Mouse (Mus musculus): Measurements from ENCODE around the gene Nmrk2.
"Not testable (repeated sequence)": the region's sequence is repeated elsewhere in the genome, so short reads cannot be mapped to it uniquely, and the experiment has no call there.

Nmrk2 gene

DNA sequence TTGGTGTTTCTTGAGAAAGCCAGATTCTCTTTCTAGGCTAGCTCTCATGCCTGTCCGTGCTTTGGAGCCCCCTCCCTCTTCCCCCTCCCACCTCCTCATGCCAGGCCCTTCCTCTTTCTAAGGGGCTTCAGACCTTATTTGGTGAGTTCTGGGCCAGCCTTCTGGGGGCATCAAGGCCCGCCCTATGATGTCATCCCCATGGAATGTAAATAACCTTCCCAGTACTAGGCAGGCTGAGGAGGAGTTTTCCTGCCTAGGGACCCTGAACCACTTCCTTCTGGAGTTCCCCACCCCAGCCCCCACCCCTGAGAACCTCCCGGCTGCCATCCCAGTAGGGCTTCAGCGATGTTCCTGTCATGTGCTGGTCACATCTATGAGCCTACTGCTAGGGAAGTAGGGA, 17.1 kb downstream of the Nmrk2 start:
- DNase-seq (ENCODE audit: low spot score in 2 of 2) = no peak

DNA sequence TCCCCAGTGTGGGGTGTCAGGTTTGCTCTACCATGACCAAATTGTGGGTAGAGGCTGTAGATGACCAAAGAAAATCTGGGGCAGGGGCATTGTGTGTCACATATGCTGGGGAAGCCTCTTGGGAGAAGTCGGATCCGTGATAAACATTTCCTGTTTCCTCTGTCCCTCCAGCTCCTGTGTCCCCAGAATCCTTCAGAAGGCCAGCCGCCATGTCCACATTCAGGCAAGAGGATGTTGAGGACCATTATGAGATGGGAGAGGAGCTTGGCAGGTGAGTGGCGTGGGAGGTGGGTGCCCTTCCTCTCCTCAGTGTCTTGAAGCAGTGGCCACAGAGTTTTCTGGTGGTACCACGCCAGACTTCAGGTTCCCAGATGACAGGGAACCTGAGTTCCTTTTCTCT, 18.0 kb downstream of the Nmrk2 start, which contains the start of gene 4930442H23Rik:
4930442H23Rik (minus strand) TSS at position 45 of the 400 bp plus-strand sequence.
- no peak for DNase-seq (ENCODE audit: low spot score in 2 of 2)

DNA sequence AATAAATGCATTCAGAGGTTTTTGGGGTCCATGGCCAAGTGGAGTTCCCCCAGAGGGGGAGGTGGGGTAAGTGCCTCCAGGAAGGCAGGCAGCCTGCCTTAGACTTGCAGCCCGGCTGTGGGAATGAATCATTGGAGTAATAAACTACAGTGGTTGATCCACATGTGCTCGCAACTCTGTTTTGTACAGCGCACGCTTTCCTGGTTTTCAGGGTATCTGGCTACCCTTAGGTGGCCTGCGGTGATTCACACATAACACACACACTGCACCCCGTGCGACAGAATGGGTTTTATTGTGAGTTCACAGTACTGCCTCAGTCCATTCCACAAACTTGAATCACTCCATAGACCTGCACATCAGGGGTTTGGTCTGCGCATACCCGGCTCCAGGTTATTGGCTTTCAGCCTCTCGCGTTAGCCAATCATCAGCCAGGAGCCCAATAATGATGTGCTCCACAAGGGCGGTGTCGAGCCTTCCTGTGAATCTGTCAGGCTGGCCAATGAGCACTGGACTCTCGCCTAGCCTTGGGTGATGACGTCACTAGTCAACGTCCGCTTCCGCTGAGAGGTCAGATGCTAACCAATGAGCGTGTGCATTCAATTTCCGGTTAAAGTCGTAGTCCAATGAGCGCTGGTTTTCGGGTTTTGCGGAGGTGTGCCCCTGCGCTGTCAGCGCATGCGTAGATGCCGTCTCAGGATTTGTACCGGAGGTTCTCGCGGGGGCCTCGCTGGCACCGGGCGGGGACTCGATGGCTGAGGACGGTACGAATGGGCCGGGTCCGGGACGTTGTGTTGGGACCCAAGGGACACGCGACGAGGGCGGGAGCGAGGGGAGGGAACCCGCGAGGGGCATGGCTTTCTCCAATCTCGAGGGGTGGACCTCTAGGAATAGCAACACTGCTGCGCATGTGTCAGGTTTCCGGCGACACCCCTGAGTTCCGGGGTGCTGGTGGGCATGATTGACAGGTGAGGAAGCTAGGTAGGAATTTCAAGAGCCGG, 19.2 kb downstream of the Nmrk2 start, which contains the start of gene Dapk3:
Dapk3 (plus strand) TSS at position 670 of the 998 bp plus-strand sequence.
- DNase-seq (ENCODE audit: low spot score in 2 of 2) = peak; percentile 98 to 99

DNA sequence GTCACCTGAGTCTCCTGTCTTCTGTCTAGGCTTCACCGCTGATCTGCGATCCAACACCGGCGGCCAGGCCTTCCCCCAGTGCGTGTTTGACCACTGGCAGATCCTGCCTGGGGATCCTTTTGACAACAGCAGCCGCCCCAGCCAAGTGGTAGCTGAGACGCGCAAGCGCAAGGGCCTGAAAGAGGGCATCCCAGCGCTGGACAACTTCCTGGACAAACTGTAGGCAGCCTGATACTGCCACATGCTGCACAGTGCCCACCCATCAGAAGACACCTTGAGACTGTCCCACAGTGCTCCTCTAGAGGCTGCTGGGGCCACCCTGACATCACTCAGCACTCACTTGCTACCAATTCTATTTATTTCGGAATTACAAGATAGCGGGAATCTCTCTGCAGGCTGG, 20.0 kb downstream of the Nmrk2 start:
- DNase-seq (ENCODE audit: low spot score in 2 of 2) = not testable (repeated sequence)

DNA sequence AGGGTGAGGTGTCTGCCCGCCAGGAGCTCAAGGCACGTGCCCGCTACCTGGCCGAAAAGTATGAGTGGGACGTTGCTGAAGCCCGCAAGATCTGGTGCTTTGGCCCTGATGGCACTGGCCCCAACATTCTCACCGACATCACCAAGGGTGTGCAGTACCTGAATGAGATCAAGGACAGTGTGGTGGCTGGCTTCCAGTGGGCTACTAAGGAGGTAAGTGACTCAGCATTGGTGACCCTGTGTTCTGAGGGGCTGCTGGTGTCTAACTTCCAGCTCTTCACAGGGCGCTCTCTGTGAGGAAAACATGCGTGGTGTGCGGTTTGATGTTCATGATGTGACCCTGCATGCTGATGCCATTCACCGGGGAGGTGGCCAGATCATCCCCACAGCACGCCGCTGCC, 20.9 kb downstream of the Nmrk2 start:
- no peak for DNase-seq (ENCODE audit: low spot score in 2 of 2)

DNA sequence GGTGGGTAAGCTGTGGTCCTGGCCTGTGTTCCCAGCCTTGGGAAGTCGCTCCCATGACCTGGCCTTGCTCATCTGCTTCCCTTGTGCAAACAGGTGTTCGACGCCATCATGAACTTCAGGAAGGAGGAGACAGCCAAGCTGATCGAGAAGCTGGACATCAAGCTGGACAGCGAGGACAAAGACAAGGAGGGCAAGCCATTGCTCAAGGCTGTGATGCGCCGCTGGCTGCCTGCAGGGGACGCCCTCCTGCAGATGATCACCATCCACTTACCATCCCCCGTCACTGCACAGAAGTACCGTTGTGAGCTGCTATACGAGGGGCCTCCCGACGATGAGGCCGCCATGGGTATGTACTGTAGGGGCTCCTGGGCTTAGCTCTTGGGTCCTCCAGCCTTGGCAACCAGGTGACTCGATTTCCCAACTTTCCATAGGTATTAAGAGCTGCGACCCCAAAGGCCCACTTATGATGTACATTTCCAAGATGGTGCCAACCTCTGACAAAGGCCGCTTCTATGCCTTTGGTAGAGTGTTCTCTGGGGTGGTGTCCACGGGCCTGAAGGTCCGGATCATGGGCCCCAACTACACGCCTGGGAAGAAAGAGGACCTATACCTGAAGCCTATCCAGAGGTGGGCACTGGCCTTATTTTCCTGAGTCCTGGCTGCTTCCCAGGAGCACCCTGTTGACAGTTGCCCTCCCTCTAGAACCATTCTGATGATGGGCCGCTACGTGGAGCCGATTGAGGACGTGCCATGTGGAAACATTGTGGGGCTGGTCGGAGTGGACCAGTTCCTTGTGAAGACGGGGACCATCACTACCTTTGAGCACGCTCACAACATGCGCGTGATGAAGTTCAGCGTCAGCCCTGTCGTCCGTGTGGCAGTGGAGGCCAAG, 22.2 kb downstream of the Nmrk2 start:
- no peak for DNase-seq (ENCODE audit: low spot score in 2 of 2)

DNA sequence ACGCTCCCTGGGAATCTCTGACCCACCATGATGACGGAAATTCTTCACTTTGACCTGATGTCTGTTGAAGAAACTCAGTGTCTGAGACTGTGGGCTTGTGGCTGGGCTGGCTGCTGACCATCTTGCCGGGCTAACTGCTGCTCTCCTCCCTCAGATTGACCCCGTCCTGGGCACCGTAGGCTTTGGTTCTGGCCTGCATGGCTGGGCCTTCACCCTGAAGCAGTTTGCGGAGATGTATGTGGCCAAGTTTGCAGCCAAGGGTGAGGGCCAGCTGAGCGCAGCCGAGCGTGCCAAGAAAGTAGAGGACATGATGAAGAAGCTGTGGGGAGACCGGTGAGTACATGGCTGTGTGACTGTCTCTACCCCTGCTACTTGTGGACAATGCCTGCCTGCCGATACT, 22.9 kb downstream of the Nmrk2 start:
- DNase-seq (ENCODE audit: low spot score in 2 of 2) = no peak

DNA sequence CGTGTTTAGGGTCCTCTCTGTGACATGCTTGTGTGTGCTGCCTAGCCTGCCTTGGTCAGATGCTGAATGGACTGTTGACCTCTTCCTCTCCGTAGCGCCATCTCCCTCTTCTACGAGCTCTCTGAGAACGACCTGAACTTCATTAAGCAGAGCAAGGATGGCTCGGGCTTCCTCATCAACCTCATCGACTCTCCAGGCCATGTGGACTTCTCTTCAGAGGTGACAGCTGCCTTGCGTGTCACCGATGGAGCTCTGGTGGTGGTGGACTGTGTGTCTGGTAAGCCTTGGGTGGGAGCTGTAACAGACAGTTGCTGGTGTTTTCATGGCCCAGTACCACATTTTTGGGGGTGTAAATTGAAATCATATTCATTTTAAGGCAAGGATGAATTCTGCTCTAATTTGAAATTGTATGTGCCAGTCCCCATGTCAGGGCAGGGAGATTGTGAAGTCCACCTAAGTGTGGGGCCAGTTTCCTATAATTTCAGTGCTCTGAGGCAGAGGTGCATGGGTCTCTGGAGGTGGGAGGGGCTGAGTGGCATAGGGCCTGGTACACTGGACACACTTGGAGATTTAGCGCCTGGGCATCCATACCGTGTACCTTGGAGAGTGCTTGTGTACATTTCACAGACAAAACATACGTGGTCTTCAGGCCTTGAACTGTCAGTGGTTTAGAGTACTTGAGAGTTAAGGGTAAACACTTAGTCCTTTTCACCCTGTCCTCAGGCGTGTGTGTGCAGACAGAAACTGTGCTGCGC, 23.7 kb downstream of the Nmrk2 start:
- no peak for DNase-seq (ENCODE audit: low spot score in 2 of 2)

DNA sequence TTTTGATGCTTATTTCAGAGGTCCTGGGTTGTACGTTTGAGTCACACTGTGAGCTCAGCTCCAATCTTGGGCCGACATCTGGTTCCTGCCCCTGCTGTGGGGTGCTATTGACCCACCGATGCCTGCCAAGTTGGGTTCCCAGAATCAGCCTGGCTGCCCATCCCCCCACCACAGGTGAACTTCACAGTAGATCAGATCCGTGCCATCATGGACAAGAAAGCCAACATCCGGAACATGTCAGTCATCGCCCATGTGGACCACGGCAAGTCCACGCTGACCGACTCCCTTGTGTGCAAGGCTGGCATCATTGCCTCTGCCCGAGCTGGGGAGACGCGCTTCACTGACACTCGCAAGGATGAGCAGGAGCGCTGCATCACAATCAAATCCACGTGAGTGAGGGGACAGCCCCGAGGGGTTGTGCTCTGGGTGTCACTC, 24.3 kb downstream of the Nmrk2 start:
- DNase-seq (ENCODE audit: low spot score in 2 of 2) = peak in 1 of 2 experiments; percentile 35

DNA sequence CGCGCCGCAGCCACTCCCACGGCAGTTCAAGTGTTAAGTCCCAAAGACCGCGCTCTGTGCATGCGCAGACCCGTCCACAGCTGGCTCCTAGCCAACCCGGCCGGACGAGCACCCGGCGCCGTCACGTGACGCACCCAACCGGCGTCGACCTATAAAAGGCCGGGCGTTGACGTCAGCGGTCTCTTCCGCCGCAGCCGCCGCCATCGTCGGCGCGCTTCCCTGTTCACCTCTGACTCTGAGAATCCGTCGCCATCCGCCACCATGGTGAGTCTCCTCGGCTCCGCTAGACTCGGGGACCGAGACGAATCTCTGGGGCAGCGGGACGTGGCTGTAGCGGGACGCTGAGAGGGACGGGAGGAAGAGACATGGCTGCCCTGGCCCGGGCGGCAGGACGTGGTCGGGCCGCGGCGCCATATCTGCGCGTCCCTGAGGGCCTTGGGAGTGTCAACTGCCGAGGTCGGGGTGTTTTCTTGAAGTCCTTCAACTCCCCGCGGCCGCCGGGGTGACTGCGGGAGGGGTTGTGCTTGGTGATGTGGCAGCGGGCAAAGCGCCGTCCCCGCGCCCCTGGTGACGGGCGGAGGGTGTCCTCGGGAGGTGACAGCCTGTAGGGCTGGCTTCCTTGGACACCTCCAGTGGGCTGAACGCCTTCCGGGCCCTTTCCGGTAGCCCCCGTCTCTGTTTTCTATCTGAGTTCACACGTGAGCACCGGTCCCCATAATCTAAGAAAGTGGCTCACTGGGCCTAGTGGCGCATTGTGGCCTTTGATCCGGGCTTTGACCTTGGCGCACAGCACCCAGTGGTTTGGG, 25.2 kb downstream of the Nmrk2 start, which contains the start of gene Eef2:
Eef2 (plus strand) TSS at position 166 of the 806 bp plus-strand sequence.
- peak; percentile 98 to 99 for DNase-seq (ENCODE audit: low spot score in 2 of 2)

DNA sequence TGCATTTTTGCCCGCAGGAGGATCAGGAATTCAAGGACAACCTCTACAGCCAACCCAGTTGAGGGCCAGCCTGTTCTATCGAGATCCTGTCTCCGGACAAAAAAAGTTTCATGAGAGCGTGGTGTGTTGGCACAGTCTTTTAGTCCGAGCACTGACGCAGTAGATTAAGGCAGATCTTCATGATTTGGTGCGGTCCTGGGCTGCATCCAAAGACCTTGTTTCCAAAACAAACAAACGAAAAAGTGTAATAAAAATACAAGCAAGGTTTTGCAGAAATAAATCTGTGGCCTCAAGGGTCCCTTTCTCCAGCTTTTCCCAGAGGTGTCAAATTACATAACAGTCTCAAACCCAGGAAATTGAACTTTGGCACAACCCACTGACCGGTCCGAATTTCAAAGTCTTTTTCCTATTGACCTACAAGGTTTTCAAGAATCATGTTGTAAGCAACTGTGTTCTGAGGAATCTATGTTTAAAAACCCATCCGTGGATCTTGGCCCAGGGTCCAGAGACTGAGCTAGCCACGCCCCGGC, 25.9 kb downstream of the Nmrk2 start:
- DNase-seq (ENCODE audit: low spot score in 2 of 2) = no peak

DNA sequence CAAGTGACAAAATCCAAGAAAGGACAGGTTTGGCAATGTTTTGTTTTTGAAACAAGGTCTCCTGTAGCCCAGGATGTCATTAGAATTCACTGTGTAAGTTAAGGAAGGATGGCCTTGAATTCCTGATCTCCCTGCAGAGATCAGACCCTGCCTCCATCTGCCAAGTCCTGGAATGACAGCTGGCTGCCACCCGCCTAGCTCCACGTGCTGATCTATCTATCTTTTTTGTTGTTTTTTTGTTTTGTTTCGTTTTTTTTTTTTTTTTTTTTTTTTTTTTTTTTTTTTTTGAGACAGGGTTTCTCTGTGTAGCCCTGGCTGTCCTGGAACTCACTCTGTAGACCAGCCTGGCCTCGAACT, 26.5 kb downstream of the Nmrk2 start:
- not testable (repeated sequence) for DNase-seq (ENCODE audit: low spot score in 2 of 2)

DNA sequence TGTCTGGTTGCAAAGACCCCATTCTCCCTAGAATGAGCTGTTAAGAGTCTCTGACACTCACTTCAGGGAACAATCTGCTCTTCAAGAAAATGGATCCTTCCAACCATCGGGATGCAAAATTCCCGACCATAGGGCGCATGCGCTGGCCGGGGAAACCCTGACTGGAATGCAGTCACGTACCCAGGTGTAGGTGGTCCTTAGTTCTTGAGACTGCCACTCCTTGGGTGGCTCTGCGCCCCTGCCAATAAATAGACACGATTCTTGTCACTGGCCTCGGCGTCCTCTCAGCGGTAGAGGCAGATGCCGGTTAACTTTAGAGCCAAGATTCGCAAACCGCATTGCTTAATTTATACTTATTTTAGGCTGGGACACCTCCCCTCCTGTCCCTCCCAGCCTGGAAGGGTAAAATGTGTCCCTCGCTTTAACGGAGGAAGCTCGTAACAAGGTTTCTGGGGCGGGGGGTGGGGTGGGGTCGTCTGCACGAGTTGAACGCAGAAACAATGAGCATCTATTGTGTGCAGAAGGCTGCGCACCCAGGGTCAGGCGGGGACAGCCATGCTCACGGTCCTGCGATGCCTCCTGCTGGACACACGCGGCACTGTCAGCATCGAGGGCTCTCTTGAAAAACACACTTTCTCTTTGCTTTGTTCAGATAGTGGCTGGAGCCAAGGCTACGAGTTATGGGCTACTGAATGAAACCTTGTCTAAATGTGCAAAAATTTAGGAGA, 27.1 kb downstream of the Nmrk2 start:
- DNase-seq (ENCODE audit: low spot score in 2 of 2) = peak; percentile 86 to 91

DNA sequence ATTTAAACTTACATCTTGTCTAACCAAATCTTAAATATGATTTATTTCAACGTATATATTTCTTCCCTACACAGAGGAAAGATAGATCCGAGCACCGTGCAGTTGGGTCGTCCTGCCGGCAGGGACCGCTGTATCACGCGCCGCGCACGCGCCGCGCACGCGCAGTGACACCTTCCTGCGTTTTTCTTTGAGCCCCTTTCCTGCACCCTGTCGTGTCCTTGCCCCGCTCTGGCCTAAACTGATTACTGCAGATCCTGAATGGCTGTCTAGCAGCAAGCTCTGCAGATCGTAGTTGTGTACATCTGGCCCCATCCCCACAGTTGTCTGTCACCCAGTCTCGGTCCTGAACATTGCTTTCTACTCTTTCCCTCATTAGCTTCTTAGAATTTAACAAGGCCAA, 28.7 kb downstream of the Nmrk2 start:
- peak; percentile 82 to 85 for DNase-seq (ENCODE audit: low spot score in 2 of 2)

DNA sequence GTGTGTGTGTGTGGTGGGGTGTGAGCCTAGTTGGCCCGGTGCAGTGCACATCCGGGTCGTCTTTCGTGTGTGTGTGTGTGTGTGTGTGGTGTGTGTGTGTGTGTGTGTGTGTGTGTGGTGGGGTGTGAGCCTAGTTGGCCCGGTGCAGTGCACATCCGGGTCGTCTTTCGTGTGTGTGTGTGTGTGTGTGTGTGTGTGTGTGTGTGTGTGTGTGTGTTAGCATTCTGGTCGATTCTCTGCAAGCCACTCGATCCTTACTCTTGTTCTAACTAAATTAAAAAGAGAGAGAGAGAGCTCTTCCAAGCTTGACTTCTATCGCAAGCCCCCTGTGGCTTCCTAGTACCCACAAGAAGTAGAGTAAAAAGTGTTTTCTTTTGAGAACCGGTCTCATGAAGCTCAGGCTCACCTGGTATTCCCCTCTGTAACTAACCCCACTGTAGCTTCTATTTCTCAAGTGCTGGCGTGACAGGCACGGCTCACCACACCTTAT, 32.4 kb downstream of the Nmrk2 start:
- not testable (repeated sequence) for DNase-seq (ENCODE audit: low spot score in 2 of 2)

DNA sequence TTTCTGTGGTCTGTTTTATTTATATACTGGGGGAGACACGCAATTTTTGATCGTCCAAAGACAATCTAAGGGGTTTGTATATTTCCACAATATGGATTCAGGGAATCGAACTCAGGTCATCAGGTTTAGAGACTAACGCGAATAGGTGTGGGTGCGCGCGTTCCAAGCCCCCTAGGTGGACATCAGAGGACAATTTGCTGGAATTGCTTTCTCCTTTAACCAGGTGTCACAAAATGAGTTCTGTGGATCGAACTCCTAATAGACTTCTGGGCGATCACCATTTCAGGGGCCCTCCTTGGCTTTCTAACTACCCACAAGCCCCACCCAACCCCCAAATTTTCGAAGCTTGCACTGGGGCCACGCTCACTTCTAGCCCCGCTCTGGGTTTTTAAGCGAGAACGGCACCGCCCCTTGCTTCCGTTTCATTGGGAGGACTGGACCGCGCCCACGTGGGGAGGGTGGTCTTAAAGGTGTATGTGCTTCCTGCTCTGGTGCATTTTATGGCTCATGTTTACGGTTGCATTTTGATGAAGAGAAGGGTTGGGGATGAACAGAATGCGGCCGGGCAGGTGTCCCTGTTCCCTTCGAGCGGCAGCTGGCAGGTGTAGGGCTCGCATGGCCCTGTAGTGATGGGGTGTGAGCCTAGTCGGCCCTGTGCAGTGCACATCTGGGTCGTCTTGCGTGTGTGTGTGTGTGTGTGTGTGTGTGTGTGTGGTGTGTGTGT, 33.2 kb downstream of the Nmrk2 start:
- DNase-seq (ENCODE audit: low spot score in 2 of 2) = peak; percentile 77 to 82

DNA sequence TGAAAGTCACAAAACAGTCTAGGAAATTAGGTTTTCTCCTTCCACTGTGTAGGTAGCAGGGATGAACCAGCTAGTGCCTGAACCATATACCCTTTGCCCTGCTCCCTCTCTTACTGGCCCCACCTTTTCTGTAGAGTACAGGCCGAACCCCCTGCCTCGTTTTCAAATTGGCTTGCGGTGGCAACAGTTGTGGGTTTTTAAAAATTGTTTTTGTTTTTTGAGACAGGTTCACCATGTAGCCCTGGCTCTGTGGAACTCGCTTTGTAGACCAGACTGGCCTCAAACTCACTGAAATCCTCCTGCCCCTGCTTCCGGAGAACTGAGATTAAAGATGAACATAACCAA, 33.8 kb downstream of the Nmrk2 start:
- DNase-seq (ENCODE audit: low spot score in 2 of 2) = no peak

DNA sequence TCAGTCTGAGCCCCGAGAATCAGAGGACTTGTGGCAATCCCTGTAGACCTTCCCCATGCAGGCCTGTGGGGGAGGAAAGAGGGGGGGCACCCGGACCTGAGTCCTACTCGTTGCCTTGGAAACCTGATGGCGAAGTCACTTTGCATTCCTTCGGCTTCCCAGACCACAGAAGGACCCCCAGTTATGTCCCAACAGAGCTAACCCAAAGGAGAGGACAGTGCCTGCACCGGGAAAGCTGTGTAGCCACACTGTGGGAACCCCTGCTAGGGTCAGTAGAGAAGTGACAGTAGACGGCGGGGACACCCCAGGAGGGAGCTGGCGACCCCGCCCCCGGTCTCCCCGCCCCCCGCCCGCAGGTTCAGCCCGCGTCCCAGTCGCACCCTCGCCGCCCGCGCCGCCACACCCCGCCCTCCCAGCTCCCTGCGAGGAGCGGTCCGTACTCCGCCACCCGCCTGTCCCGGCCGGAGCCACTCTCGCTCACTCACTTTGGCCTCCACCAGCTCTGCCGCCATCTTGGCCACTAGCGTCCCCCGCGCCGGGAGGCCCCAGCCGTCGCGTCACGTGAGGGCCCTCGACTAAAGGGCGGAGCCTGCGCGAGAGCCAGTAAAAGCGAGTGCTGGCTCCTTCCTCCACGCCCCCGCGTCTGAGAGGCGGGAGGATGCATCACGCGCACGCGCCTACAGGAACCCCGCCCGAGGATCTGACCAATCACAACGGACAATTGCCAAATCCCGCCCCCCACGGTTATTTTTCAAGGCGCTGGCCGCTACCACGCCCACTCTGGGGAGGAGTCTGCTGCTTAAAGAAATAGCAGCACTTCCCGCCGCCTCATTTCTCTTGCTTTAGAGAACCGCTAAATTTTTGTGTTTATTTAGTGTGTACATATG, 34.4 kb downstream of the Nmrk2 start, which contains the start of gene Pias4:
Pias4 (minus strand) TSS at position 724 of the 887 bp plus-strand sequence.
- peak; percentile 100 for DNase-seq (ENCODE audit: low spot score in 2 of 2)

All from frontal cortex, postnatal 36 days (tissue).